Mouse (Mus musculus): ENCODE data around the gene B3galt4. TPM values are rescaled to one million over a fixed set of nuclear protein-coding genes. Genes with fewer than 3 reads are reported as not detected.

Gene B3galt4
- polyA plus RNA-seq, 1 experiment = 11.4 TPM

- no peak for DNase-seq
- 95% methylated on average over 15 of the region's 15 CpGs for WGBS
- Histone ChIP-seq H3K4me3 (replicated peaks; ENCODE audit: extremely low read depth, low read depth, low read length) (no peak overlapping the region), H3K4me1 (ENCODE audit: control insufficient read depth, insufficient read depth, low read length) (no peaks in the 10 kb centered on the region)
- TF ChIP-seq POLR2A (IDR thresholded peaks at IDR 0.05; ENCODE audit: borderline replicate concordance, extremely low read depth, low read depth, low read length) = no peak
- no peak for TF ChIP-seq CTCF (IDR thresholded peaks at IDR 0.05; ENCODE audit: insufficient read depth, low read length)
Measured at GRCm38 (mm10) chr17:33932970-33933369, 18.3 kb downstream of the B3galt4 start.

- no peak for TF ChIP-seq POLR2A (IDR thresholded peaks at IDR 0.05; ENCODE audit: borderline replicate concordance, extremely low read depth, low read depth, low read length)
- TF ChIP-seq CTCF (IDR thresholded peaks at IDR 0.05; ENCODE audit: insufficient read depth, low read length) = no peak
- no peak for DNase-seq
- WGBS = 85% methylated on average over 14 of the region's 14 CpGs
- Histone ChIP-seq H3K4me3 (replicated peaks; ENCODE audit: extremely low read depth, low read depth, low read length) (no peak overlapping the region), H3K4me1 (ENCODE audit: control insufficient read depth, insufficient read depth, low read length) (no peaks in the 10 kb centered on the region)
Measured at GRCm38 (mm10) chr17:33932448-33932847, 18.8 kb downstream of the B3galt4 start.

DNA sequence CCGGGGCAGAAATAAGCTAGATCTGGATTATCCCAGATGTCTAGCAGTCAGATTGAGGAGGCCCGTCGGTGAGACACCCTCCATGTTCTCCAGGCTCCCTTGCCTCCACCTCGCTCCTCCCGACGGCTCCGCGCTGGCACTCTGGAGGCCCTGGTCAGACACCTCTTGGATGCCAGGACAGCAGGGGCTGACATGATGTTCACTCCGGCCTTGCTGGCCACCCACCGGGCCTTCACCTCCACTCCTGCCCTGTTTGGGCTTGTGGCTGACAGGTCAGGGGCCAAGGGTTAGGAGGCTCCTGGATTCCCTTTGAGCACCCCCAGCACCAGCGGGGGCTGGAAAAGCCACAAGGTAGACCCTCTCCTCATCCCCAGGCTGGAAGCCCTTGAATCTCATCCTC lies 19.3 kb downstream of the B3galt4 start:
- no peak for DNase-seq
- WGBS = 90% methylated on average over 11 of the region's 11 CpGs
- no peak for TF ChIP-seq POLR2A (IDR thresholded peaks at IDR 0.05; ENCODE audit: borderline replicate concordance, extremely low read depth, low read depth, low read length)
- no peak for TF ChIP-seq CTCF (IDR thresholded peaks at IDR 0.05; ENCODE audit: insufficient read depth, low read length)
- H3K4me1 ChIP-seq (ENCODE audit: control insufficient read depth, insufficient read depth, low read length) = no peaks in the 10 kb centered on the region
- H3K4me3 ChIP-seq (replicated peaks; ENCODE audit: extremely low read depth, low read depth, low read length) = no peak overlapping the region

DNA sequence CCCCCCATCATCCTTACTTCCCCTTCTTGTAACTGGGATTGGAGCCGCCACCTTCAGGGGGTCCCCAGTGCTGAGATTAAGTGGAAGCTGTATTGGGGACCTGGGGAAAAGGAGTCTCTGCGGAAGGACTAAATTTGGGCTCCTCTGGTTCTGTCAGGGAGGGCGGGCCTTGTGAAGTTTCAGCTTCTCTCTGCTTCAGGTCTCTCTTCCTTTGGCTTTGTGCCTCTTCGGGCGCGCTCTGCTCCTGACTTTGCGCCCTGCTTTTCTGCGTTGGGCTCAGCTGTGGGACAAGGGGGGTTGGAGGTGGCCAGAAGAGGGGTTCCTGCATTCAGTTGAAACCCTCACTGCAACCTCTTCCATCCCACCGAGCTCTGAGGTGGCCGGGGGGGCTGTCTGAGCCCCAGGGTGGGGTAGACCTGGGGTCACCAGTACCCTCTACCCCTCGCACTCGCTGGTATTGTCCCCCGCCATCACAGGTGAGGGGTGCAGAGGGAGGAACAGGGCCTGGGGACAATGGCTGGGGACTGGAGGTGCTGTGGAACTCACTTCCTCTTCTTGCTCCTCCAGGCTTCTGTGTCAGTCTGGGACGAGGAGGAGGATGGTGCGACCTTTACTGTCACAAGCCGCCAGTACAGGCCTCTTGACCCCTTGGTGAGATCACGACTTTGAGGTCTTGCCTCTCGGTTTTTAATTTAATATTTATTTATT lies 20.0 kb downstream of the B3galt4 start:
- DNase-seq = no peak
- TF ChIP-seq POLR2A (IDR thresholded peaks at IDR 0.05; ENCODE audit: borderline replicate concordance, extremely low read depth, low read depth, low read length) (no peak), CTCF (IDR thresholded peaks at IDR 0.05; ENCODE audit: insufficient read depth, low read length) (no peak)
- Histone ChIP-seq H3K4me3 (replicated peaks; ENCODE audit: extremely low read depth, low read depth, low read length) (peak overlapping the region; percentile 77), H3K4me1 (ENCODE audit: control insufficient read depth, insufficient read depth, low read length) (no peaks in the 10 kb centered on the region)
- 43% methylated on average over 18 of the region's 18 CpGs for WGBS

GRCm38 (mm10) chr17:33930280-33931158 lies 20.8 kb downstream of the B3galt4 start:
- peak; percentile 77 for DNase-seq
- no peak; the same call in 1 of the 2 replicates for TF ChIP-seq POLR2A (IDR thresholded peaks at IDR 0.05; ENCODE audit: borderline replicate concordance, extremely low read depth, low read depth, low read length)
- TF ChIP-seq CTCF (IDR thresholded peaks at IDR 0.05; ENCODE audit: insufficient read depth, low read length) = no peak
- H3K4me3 ChIP-seq (replicated peaks; ENCODE audit: extremely low read depth, low read depth, low read length) = peak overlapping the region; percentile 77
- no peaks in the 10 kb centered on the region for H3K4me1 ChIP-seq (ENCODE audit: control insufficient read depth, insufficient read depth, low read length)
- WGBS = under 1% methylated on average over 44 of the region's 45 CpGs

GRCm38 (mm10) chr17:33929371-33930279 lies 21.7 kb downstream of the B3galt4 start, which contains the start of gene Rgl2:
Gene Rgl2, plus strand, starts transcription at chr17:33929543.
- peak; percentile 92 for DNase-seq
- peak; percentile 57; the same call in 1 of the 2 replicates for TF ChIP-seq POLR2A (IDR thresholded peaks at IDR 0.05; ENCODE audit: borderline replicate concordance, extremely low read depth, low read depth, low read length)
- TF ChIP-seq CTCF (IDR thresholded peaks at IDR 0.05; ENCODE audit: insufficient read depth, low read length) = no peak
- no peaks in the 10 kb centered on the region for H3K4me1 ChIP-seq (ENCODE audit: control insufficient read depth, insufficient read depth, low read length)
- peak within 1 kb of the TSS; percentile 77 for H3K4me3 ChIP-seq (replicated peaks; ENCODE audit: extremely low read depth, low read depth, low read length)
- WGBS = under 1% methylated on average over 80 of the region's 80 CpGs

DNA sequence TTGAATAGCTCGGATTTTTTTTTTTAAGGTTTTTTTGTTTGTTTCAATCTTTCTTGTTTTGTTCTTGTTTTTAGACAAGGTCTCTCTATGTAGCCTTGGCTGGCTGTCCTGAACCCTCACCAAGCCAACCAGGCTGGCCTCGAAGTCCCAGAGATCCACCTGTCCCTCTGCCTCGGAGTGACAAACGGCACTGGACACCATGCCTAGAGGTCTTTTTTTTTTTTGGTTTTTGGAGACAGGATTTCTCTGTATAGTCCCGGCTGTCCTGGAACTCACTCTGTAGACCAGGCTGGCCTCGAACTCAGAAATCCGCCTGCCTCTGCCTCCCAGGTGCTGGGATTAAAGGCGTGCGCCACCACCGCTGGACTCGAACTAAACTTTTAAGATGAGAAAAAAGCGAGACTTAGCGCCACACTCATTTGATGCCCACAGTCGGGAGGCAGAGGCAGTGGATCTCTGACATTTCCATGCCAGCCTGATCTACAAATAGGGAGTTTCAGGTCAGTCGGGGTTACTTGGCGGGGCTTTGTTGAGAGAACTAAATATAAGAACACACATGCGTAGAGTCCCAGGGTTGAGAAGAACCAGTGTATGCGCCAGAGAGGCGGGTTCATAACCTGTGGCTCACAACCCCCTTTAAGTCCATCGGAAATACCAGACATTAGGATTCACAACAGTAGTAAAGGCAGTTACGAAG lies 22.9 kb downstream of the B3galt4 start:
- WGBS = 60% methylated on average over 21 of the region's 21 CpGs
- no peak overlapping the region for H3K4me3 ChIP-seq (replicated peaks; ENCODE audit: extremely low read depth, low read depth, low read length)
- DNase-seq = no peak
- no peaks in the 10 kb centered on the region for H3K4me1 ChIP-seq (ENCODE audit: control insufficient read depth, insufficient read depth, low read length)
- TF ChIP-seq CTCF (IDR thresholded peaks at IDR 0.05; ENCODE audit: insufficient read depth, low read length) (no peak), POLR2A (IDR thresholded peaks at IDR 0.05; ENCODE audit: borderline replicate concordance, extremely low read depth, low read depth, low read length) (no peak)

DNA sequence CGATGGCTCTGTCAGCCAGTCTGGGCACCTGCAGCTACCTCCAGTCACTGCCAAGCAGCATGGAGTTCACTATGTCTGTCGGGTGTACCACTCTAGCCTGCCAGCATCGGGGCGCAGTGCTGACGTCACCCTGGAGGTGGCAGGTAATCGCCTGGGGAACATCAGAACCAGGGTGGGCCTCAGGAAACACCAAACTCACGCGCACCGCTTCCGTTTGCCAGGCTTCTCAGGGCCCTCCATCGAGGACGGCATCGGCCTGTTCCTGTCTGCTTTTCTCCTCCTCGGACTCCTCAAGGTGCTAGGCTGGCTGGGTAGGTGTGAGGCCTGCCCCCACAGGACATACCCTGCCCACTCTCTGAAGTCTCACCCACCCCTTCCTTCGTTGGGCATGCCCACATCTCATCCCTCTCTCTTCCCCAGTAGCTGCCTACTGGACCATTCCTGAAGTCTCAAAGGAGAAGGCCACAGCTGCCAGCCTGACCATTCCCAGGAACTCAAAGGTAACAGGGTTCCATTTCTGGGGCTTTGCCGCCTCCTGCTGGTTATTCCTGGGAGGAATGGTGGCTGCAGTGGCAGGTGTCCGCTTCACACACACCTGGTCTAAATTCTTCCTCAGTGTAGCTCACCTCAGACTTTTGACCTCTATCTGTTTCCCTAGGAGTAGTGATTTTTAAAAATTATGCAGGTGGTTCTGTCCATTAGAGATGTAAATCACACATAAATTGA lies 24.9 kb downstream of the B3galt4 start:
- peak; percentile 36; the same call in 1 of the 2 replicates for TF ChIP-seq CTCF (IDR thresholded peaks at IDR 0.05; ENCODE audit: insufficient read depth, low read length)
- no peak; the same call in 1 of the 2 replicates for TF ChIP-seq POLR2A (IDR thresholded peaks at IDR 0.05; ENCODE audit: borderline replicate concordance, extremely low read depth, low read depth, low read length)
- Histone ChIP-seq H3K4me3 (replicated peaks; ENCODE audit: extremely low read depth, low read depth, low read length) (no peak overlapping the region), H3K4me1 (ENCODE audit: control insufficient read depth, insufficient read depth, low read length) (peaks cover 1% of the 10 kb centered on the region)
- 75% methylated on average over 17 of the region's 17 CpGs for WGBS
- DNase-seq = no peak
